Mouse (Mus musculus) monocyte, adult 2 months (primary cell): ENCODE data around the gene Qpctl.

ENCODE experiments used
- DNase-seq, 2 experiments: peaks; one replicate each; pipeline ENCODE4 v3.0.0; 2022; ENCODE audit warnings: low spot score in 2 of 2, low read depth in 1 of 2

Gene Qpctl

GRCm38 (mm10) chr7:19148875-19149541, at the start of gene Qpctl:
Qpctl (minus strand) TSS chr7:19149291.
- peak; percentile 97 for DNase-seq

GRCm38 (mm10) chr7:19197985-19198384, 48.9 kb upstream of the Qpctl start:
- DNase-seq = no peak

- no peak for DNase-seq
Measured at GRCm38 (mm10) chr7:19196676-19197075, 47.6 kb upstream of the Qpctl start.

GRCm38 (mm10) chr7:19194676-19195075, 45.6 kb upstream of the Qpctl start:
- no peak for DNase-seq

- DNase-seq = no peak
Measured at GRCm38 (mm10) chr7:19184758-19185157, 35.7 kb upstream of the Qpctl start.

- no peak for DNase-seq
Measured at GRCm38 (mm10) chr7:19184250-19184649, 35.2 kb upstream of the Qpctl start.

GRCm38 (mm10) chr7:19180862-19181429, 31.9 kb upstream of the Qpctl start:
- no peak for DNase-seq

- DNase-seq = no peak
Measured at GRCm38 (mm10) chr7:19179936-19180335, 30.8 kb upstream of the Qpctl start.

GRCm38 (mm10) chr7:19179173-19179572, 30.1 kb upstream of the Qpctl start:
- peak in 1 of 2 experiments; percentile 49 for DNase-seq

GRCm38 (mm10) chr7:19178443-19179092, 29.5 kb upstream of the Qpctl start:
- DNase-seq = peak in 1 of 2 experiments; percentile 68

GRCm38 (mm10) chr7:19178035-19178434, 28.9 kb upstream of the Qpctl start:
- DNase-seq = no peak

GRCm38 (mm10) chr7:19177216-19177615, 28.1 kb upstream of the Qpctl start:
- DNase-seq = no peak

- DNase-seq = no peak
Measured at GRCm38 (mm10) chr7:19176516-19176947, 27.4 kb upstream of the Qpctl start.

- DNase-seq = no peak
Measured at GRCm38 (mm10) chr7:19175708-19176515, 26.8 kb upstream of the Qpctl start, which contains the start of gene Eml2. Eml2 (plus strand) TSS chr7:19176421.

- no peak for DNase-seq
Measured at GRCm38 (mm10) chr7:19172874-19173273, 23.8 kb upstream of the Qpctl start.

- DNase-seq = no peak
Measured at GRCm38 (mm10) chr7:19171831-19172230, 22.7 kb upstream of the Qpctl start.

- DNase-seq = no peak
Measured at GRCm38 (mm10) chr7:19170142-19170541, 21.1 kb upstream of the Qpctl start.

GRCm38 (mm10) chr7:19169506-19169905, 20.4 kb upstream of the Qpctl start:
- no peak for DNase-seq

- no peak for DNase-seq
Measured at GRCm38 (mm10) chr7:19166990-19167389, 17.9 kb upstream of the Qpctl start.

- DNase-seq = no peak
Measured at GRCm38 (mm10) chr7:19165656-19166423, 16.7 kb upstream of the Qpctl start, which contains the start of gene Gipr. Gipr (minus strand) TSS chr7:19166127.

- no peak for DNase-seq
Measured at GRCm38 (mm10) chr7:19164978-19165377, 15.9 kb upstream of the Qpctl start.
